Mouse (Mus musculus): ENCODE data around the gene Tenm3.

Gene Tenm3

DNA sequence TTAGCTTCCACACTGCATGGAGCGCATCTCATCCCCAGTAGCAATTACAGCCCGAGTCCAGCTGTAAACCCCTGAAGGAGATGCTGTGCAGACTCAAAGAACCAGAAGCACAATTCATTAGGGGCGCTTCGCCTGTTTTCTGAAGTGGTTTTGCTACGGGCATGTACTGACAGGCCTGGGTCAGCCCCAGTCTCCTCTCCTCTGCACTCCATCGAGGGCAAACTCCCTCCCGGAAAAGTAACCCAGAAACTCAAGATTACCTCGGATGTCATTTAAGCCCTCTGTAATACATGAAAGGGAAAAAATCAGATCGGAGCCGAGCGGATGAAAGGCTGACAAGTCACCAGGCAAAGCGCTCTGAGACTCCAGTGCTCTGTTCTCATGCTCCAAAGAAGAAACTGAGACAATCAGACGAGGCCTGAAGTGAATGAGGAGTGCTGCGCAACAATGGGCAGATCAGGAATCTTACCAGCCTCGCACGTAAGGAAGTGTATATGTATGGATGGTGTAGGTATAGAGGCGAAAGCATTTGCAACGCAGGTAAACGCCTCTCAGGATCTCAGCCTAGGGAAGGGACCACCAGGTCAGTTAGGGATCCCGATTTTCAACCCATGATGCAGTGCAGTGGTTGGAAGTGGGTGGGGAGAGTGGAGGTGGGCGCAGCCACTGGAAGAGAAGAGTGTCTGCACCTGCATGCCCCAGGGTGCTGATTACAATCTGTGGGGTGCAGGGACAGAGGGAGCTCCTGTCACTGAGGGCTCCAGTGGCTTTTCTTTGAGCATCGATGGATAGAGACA, 387.2 kb downstream of the Tenm3 start:
- peak in 1 of 2 experiments; percentile 14 for DNase-seq (ENCODE audit: low spot score in 2 of 2)

DNA sequence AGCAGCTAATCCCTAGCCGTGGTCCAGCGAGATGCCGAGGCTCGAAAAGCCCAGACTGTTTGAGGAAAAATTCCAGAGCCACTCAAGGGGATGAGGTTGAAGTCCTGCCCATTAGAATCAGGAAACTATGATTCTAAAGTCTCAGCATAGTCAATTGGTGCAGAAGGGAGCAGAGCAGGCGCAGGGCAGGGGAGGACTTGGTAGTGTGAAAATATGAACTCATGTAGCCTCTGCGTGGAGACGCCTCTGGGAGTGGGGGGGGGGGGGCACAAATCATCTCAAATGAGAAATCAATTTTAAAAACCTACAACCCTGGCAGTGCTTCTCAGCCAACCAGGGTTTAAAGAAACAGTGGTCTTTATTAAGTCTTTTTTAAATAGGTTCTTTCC, 392.5 kb downstream of the Tenm3 start:
- no peak for DNase-seq (ENCODE audit: low spot score in 2 of 2)

DNA sequence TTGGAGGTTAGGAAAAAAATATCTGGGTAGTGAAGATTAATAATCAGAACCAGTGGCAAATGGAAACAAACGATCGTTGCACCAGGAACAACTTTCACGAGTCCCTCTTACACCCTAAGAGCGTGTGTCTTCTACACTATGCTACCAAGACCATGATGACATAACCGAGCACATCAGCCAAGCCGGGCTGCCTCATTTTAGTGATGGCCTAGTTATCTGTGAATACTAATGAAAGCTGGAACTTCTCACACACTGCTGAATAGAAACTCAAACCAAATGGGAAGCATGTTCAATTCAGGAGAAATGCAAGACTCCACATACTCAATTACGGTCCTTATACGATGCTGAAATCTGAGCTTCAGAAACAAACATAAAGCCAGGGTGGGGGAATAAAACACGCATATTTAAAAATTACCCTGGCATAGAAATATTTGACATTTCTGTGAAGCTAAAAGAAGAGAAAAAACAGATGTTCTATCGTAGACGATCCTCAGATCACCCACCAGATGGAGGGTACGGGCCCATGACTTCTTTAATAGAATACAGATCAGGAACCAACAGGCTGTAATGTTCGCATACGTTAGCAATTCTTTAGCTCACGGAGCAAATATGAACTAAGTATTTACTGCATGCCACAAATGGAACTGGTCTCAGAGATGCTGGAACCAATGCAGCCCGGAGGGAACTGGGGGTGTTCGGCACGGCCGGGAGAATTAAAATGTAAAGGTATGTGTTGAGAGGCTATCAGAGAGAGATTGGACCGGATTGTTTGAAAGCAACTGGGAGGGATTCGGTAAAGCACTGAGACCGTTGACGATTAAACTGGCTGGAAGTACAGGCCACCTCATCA, 393.1 kb downstream of the Tenm3 start:
- peak in 1 of 2 experiments; percentile 17 for DNase-seq (ENCODE audit: low spot score in 2 of 2)

DNA sequence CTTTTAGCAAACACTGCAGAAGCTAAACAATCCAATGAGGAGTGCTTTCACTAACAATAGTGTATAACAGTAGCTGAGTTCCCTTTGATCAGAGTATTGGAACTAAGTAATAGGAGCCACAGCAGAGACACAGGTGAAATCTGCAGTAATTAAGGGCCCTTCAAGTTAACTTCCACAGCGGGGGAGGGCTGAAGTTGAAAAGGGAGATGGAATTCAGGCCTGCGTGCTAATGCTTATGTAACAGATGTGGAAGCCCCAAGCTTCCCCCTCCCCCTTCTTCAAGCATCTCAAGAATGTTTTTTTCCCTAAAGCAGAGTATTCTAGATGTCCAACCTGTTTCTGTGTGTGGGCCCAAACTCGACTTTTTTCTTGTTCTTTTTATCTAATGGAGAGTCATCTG, 394.1 kb downstream of the Tenm3 start:
- DNase-seq (ENCODE audit: low spot score in 2 of 2): no peak

DNA sequence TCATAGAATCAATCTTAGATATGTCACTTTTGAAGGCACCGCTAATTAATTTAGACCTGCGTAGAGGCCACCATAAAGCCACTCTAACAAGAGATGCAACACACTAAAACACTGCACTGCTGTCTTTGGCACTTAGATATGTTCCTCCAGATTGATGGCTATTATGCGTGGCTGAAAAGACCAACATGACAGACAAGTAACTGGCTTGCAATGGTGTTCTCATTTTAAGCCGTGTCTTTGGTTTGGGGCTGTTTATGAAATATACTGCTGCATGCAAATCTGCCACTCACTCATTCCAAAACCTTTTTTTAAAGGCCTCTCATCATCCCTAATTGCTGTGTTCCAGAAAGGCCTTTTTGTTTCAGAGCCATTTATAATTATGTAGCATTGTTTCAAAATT, 398.1 kb downstream of the Tenm3 start:
- DNase-seq (ENCODE audit: low spot score in 2 of 2): no peak

DNA sequence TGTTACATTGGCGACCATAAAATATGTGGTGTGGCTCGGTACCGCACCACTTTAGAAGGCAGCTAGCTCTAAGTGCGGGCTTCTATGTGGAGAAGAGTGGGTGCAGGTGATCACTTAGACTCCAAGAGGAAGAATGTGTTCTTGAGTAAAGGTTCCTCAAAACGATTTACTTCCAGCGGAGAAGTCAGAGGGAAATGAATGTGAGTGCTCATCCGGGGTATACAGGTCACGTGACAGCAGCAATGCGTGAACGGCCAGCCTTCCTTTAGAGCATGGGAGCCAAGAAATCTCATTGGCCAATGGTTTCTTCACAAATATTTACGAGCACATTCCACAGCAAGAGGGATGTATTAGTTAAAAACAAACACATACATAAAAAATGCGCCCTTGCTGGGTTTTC, 404.3 kb downstream of the Tenm3 start:
- no peak for DNase-seq (ENCODE audit: low spot score in 2 of 2)

DNA sequence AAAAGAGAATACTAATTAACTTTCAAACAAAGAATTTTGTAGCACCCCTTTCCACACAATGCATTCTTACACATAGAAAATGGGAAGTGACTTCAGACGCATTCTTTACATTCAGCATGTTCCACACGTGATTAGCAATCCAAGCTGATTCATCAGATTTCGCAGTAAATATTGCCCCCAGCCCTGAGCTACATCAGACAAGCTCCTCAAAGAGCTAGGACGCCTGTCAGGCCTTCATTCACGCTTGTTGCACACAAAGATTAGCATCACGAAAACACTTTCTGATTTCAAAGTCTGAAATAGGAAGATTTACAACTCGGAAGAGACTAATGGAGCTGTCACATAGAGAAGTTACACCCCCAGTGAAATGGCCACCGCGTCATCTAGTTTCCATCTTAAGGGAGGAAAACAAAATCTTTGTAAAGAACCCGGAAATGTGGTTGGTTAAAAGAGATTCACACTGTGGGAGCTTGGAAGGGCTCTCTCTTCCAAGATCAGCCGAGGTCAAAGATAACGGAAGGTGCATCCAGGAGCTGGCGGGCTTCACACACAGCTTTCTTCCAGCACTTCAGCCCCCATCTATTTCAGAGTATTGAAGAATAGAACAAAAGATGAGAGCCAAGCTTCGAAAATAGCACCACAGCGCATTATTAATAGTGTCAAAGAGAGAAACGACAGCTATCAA, 406.1 kb downstream of the Tenm3 start:
- no peak for DNase-seq (ENCODE audit: low spot score in 2 of 2)

DNA sequence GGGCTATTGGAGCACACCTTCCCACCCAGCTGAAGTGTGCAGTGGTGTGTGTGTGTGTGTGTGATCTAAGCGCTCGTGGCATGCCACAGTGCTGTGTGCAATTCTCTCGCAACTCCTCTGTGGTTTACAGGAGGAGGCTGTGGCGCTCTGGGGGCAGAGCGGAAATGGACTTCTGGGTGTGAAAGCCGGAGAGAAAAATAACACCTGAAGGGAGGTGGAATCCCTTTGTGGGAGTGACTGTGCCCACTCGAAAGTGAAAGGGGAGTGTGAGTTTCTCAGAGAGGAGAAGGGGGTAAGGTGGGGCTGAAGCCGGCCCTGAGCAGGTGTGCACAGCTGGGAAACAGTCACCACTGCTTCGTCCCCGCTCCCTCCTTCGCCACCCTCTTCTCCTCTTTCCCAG, 418.6 kb downstream of the Tenm3 start:
- DNase-seq (ENCODE audit: low spot score in 2 of 2): no peak

DNA sequence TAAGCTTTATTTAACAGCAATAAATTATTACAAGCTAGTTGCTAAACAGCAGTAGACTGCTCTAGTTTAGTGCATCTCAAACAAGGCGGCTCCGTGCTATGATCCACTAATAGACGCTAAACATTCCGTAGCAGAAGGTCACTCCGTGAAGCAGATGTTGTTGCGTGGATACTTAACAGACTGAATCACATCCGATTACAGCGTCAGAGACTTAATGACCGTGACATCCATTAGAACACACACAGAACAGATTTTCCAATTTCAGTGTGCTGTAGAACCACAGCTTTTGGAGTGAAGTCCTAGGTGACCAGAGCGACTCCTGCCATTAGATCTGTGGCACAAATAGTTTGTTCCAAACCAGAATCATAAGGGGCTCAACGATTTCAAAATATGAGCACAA, 426.0 kb downstream of the Tenm3 start:
- no peak for DNase-seq (ENCODE audit: low spot score in 2 of 2)

DNA sequence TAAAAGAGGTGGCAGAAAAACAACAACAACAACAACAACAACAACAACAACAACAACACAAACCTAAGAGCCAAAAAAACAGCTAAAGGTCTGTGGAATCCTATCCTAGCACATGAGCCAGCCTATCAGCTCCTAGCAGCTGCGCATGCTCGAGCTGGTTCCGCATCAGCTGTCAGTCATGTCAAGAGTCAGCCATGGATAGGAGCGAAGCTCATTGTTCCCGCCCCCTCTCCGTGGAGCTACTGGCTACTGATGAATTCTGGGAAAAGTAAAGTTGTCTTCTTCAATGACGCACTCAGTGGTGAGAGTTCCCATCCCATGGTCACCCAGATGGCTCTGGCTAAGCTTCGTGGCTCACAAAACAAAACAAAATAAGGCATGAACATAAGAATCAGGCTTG, 432.8 kb downstream of the Tenm3 start:
- DNase-seq (ENCODE audit: low spot score in 2 of 2): no peak

DNA sequence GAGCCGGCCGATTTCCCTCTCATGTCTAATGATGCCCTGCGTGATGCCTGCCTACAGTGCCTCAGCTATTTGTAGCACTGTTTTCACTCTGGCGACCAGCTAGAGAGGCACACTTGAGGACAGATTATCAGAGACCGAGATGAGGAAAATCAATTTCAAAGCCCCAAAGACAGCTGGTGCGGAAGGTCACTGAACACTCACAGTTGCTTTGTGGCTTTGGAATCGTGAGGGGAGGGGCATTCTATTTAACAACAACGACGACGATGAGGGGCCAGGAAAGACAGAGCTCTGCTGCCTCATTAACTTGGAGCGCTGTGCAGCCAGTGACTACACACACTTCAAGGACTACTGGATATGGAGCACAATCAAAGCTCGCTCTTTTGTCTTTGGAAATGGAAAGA, 443.2 kb downstream of the Tenm3 start:
- DNase-seq (ENCODE audit: low spot score in 2 of 2): no peak

DNA sequence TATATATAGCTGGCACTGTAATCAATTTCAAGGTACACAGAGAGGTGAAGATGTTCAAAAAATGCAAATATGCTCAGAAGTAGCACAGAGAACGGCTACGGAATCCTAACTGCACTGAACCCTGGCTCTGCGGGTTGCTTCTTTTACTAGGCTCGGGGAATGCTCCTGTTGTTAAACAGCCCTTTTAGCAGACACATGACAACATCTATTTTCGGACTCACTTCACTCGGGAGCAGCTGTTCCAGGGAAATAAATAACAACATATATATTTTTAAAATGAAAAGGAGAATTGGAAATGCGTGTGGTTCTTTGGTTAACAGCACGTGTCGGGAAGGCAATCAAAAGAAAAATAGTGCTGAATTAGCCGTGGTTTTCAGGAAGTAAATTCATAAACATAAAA, 457.9 kb downstream of the Tenm3 start:
- DNase-seq (ENCODE audit: low spot score in 2 of 2): no peak

DNA sequence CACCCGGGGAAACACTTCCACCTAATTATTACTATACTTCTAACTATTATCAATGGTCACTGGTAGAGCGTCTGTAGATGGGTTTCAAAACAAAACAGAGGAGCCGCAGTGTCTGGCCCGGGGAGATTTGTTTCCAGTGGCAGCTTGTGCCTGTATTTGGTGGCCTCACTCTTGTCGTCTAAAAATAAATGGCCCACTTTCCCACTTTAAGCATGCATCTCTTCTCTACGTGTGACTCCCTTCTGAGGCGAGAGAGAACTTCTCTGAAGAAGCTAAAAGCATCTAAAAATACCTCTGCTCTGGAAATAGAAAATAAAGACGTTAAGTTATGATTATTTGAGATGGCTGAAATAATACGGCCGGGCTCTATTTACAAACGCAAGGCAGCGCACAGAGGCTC, 463.7 kb downstream of the Tenm3 start:
- no peak for DNase-seq (ENCODE audit: low spot score in 2 of 2)

DNA sequence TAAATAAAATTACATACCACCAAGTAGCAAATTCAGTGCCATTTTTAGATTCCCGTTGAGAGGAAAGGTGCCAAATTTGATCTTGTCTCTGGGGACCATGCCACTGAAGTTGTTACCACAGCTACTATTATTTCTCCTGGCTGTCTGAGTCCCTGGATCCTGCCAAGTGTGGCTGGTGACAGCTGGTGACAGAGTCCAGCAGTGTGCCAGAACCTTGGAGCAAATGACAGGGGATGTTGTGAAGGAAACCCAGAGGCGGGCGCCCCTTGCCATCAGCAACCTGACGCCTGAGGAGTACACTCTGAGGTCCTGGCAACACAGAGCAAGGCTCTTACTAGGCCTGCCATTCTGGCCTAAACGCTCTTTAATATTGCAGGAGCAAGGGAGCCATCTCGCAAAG, 467.0 kb downstream of the Tenm3 start:
- peak; percentile 45 to 73 for DNase-seq (ENCODE audit: low spot score in 2 of 2)

DNA sequence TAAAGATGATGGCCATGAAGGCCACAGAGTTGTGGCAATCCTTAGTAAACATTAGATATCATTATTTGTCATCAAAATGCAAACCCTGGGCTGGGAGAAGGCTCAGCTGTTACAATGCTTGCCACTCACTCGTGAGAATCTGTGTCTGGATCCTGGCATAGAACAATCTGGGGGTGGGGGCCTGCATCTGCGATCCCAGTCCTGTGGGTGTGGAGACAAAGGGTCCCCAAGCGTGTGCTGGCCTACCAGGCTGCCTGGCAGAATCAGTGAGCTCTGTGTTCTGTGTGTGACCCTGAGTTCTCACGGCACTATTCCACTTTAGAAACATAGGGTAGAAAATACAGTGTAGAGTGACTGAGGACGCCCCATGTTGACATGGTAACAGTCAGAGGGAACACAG, 468.6 kb downstream of the Tenm3 start:
- no peak for DNase-seq (ENCODE audit: low spot score in 2 of 2)

DNA sequence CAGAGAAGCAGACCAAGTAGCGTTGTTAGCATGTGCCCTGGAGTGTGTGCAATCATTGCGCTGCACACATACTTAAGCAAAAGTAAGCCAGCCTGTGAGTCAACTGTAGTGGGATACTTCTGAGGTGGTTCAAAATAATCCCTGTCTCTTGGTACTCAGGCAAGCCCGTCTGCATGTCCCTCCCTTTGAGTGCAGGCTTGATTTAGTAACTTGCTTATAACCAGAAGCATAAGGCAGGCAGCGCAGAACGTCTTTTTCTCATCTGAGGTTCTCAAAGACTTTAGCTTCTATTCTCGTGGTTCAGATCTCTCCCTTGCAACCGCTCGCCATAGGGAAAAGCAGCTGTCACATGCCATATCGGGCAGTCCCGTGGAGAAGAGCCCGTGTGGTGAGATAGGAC, 470.3 kb downstream of the Tenm3 start:
- no peak for DNase-seq (ENCODE audit: low spot score in 2 of 2)

DNA sequence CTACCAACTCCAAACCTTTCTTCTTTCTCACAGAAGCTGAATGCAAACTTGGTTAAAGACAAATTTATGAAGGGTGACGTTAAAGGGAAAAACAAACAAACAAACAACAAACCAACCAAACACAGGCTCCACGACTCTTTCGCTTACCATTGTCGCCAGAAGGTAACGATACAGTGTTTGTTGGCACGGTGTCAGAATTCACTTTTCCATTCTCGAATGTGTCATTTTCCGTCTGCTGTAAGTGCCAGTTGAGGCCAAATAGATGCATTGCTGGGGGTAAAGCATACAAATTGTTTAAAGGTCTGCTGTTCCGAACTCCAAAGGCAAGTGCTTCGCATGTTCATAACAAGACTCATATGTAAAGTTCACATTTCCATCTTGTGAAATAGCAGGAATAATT, 476.6 kb downstream of the Tenm3 start:
- no peak for DNase-seq (ENCODE audit: low spot score in 2 of 2)

DNA sequence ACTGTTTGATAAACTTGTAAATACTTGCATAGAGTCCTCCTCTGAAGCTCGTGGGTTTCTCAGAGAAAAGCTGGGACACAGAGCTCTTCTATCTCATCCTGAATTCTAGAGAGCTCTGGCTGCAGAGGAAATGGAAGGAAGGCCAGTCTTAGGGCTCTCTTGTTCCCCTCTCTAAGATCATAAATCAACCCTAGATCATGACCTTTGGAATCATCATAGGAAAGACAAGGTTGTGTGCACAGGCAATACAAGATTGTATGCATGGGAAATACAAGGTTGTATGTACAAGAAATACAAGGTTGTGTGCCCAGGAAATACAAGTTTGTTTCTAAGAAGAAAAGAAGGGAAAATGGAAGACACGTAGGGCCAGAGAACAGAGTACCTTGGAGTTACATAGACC, 486.9 kb downstream of the Tenm3 start:
- DNase-seq (ENCODE audit: low spot score in 2 of 2): no peak

DNA sequence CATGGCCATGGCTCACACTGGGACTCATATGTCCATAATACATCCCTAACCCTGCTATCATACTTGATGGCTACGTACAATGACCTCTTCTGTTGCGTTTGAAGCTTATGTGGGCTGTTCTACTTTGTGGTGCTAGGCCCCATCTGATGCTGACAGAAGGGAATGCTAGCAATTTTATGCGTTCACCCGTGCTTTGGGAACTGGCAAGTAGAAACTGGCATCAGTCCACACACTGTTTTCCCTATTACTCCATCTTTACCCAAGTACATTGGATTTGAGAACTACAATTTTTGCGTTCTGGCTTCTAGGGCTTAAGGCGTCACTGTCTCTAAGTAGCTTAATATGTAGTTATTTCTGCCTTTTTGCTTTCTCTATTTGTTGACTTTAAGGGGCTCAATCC, 490.3 kb downstream of the Tenm3 start:
- DNase-seq (ENCODE audit: low spot score in 2 of 2): no peak

DNA sequence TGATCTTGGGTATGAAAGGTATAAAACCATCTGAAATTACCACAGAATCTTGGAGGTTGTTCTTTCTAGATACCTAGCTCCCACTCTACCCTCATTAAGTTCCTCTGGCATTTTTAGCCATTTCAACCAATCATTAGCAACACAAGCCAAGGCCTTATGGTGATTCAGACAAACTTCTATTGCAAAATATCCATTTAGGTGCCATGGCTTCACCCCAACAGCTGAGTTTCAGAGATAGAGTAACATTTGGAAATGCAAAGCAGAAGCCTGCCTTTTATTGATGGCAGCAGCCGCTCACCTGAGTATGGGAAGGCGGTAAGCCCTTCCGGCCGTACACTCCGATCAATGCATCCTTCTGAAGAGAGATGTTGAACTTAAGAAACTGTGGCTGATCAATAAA, 494.9 kb downstream of the Tenm3 start:
- DNase-seq (ENCODE audit: low spot score in 2 of 2): no peak

DNA sequence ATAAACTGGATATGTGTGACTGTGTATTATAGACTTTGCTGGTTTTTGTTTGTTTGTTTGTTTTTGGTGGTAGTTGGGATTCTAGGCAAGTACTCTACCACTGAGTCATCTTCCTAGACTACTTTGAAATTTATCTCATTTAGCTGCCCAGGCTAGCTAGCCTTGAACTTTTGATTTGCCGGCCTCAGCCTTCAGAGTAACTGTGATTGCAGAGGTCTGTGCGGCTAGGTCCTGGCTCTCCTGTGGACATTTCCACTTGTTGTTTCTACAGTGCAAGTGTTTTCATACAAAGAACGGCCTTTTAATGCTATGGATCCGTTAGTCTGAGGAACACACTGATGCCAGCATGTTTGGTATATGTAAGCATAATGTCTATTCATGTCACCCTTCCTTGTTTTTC, 495.4 kb downstream of the Tenm3 start:
- DNase-seq (ENCODE audit: low spot score in 2 of 2): no peak

DNA sequence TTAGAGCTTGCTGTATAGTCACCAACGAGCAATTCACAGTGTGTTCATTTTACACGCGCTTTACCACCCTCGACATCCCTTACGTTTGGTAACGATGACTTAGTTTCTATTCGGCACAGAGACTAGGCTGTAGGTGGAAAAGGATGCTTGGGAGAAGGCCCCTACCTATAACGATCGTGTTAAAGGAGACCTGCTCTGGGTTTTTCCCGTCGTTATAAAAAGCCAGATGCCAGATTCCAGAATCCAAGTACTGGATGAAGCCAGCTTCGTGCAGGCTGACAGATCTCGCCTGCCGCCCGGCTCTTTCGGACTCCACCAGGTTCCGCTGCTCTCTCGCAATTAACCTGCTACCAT, 500.7 kb downstream of the Tenm3 start:
- peak in 1 of 2 experiments; percentile 5 for DNase-seq (ENCODE audit: low spot score in 2 of 2)
